Mouse (Mus musculus): ENCODE data around the gene Mpc1. TPM values are rescaled to one million over a fixed set of nuclear protein-coding genes. Genes with fewer than 3 reads are reported as not detected.

Gene Mpc1
- polyA plus RNA-seq, 1 experiment from 2014 or later: 353 TPM

DNA sequence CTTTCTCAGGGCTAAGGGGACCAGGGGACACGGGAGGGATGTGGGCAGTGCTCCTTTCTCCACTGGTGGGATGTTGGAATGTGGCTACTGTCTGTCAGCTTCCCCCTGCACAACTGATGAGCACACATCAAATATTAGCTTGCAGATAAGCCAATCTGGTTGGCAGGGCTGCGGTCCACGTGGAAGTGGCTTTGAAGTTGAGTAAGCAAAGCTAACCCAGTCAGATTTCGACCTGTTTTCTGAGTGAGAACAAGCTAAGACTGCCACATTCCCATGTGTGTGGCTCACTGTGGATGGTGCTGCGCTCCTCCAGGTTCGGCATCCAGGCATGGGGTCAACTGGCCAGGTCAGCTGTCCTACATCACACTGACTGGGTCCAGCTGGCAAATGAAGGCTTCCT, 9.8 kb upstream of the Mpc1 start:
- H3K9me3 ChIP-seq (replicated peaks; ENCODE audit: control insufficient read depth, low read length): no peaks in the 10 kb centered on the region
- 47% methylated on average over 6 of the region's 6 CpGs for WGBS
- peaks cover 2% of the 10 kb centered on the region; the same call in 1 of the 2 replicates for H3K27me3 ChIP-seq (ENCODE audit: control insufficient read depth, insufficient read depth, low read length)
- H3K9ac ChIP-seq (ENCODE audit: low read length): no peak overlapping the region
- peaks cover 3% of the 10 kb centered on the region; the same call in 1 of the 2 replicates for H3K4me1 ChIP-seq (ENCODE audit: control insufficient read depth, insufficient read depth, low read length)
- H3K4me3 ChIP-seq (ENCODE audit: low read length): no peak overlapping the region
- no peak overlapping the region for H3K4me2 ChIP-seq (ENCODE audit: low read depth, low read length)
- no peak for ATAC-seq (replicated peaks; ENCODE audit: extremely low read depth, insufficient read depth, low FRiP score)
- H3K36me3 ChIP-seq (ENCODE audit: control insufficient read depth, insufficient read depth): no peaks in the 10 kb centered on the region
- H3K27ac ChIP-seq (ENCODE audit: low read length): no peak overlapping the region

DNA sequence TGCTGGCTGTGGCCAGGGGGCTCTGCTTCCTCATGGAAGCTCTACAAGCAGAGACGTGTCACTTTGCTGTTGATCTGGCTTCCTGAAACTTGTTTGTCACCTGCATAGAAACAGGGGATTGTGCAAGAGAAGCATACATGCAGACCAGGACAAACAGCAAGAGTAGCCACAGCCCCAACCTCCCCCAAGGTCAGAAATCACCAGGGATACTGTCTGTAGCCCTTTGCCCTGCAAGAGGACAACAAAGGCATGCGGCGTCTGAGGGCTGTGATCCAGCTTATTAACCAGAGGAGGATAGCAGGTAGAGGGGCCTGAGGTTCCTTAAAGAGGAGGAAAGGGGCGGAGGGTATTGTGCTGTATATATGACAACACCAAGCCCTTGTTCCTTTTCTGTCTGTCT, 6.6 kb upstream of the Mpc1 start:
- ATAC-seq (replicated peaks; ENCODE audit: extremely low read depth, insufficient read depth, low FRiP score): no peak

DNA sequence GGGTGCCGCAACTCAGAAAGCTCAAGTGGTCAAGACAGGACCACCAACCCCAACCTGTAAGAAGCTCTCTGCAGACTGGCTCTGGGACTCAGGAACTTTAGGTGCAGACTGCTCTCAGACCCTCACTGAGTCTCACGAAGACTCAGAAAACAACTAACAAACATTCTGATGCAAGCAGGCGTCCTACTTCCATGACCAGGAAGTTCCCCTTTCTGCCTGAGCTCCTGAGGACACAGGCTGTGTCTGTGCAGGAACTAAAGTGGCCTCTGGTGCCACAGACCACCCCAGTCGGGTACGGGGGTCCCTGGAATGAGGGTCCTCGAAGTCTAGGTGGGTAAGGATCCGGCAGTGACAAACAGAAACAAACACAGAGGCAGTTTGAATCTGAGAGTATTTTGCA, 6.0 kb upstream of the Mpc1 start:
- Histone ChIP-seq H3K27ac (ENCODE audit: low read length) (no peak overlapping the region), H3K36me3 (ENCODE audit: control insufficient read depth, insufficient read depth) (no peaks in the 10 kb centered on the region), H3K4me2 (ENCODE audit: low read depth, low read length) (no peak overlapping the region), H3K4me3 (ENCODE audit: low read length) (no peak overlapping the region), H3K9ac (ENCODE audit: low read length) (no peak overlapping the region), H3K9me3 (replicated peaks; ENCODE audit: control insufficient read depth, low read length) (no peaks in the 10 kb centered on the region), H3K27me3 (ENCODE audit: control insufficient read depth, insufficient read depth, low read length) (peaks cover 2% of the 10 kb centered on the region; the same call in 1 of the 2 replicates), H3K4me1 (ENCODE audit: control insufficient read depth, insufficient read depth, low read length) (no peaks in the 10 kb centered on the region; the same call in 1 of the 2 replicates)
- no peak for ATAC-seq (replicated peaks; ENCODE audit: extremely low read depth, insufficient read depth, low FRiP score)
- 72% methylated on average over 7 of the region's 7 CpGs for WGBS

More for the DNA sequence above, 6.6 kb upstream of the Mpc1 start:
- H3K4me2 ChIP-seq (ENCODE audit: low read depth, low read length): no peak overlapping the region
- no peak overlapping the region for H3K4me3 ChIP-seq (ENCODE audit: low read length)
- H3K36me3 ChIP-seq (ENCODE audit: control insufficient read depth, insufficient read depth): no peaks in the 10 kb centered on the region
- no peak overlapping the region for H3K27ac ChIP-seq (ENCODE audit: low read length)
- 68% methylated on average over 4 of the region's 4 CpGs for WGBS
- H3K9ac ChIP-seq (ENCODE audit: low read length): no peak overlapping the region
- H3K9me3 ChIP-seq (replicated peaks; ENCODE audit: control insufficient read depth, low read length): no peaks in the 10 kb centered on the region
- peaks cover 3% of the 10 kb centered on the region; the same call in 1 of the 2 replicates for H3K4me1 ChIP-seq (ENCODE audit: control insufficient read depth, insufficient read depth, low read length)
- H3K27me3 ChIP-seq (ENCODE audit: control insufficient read depth, insufficient read depth, low read length): peaks cover 2% of the 10 kb centered on the region; the same call in 1 of the 2 replicates

DNA sequence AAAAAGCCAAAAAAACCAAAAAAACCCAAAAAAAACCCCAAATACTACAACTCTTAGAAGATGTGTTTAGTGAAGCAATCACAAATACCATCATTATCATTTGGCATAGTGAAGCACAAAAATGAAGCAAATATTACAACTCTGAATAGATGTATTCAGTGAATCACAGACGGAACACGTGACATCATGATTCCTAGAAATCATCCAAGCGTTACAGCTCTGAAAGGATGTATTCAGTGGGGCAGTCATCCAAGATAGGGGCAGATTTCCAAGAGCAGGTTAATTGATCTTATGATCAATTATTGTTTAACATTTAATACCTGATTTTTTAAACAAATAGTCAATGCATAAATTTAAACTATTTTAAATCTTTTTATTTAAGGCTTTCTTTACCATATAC, 5.4 kb upstream of the Mpc1 start:
- H3K9ac ChIP-seq (ENCODE audit: low read length): no peak overlapping the region
- no peak overlapping the region for H3K4me3 ChIP-seq (ENCODE audit: low read length)
- no peak overlapping the region for H3K27ac ChIP-seq (ENCODE audit: low read length)
- H3K4me2 ChIP-seq (ENCODE audit: low read depth, low read length): no peak overlapping the region
- no peaks in the 10 kb centered on the region for H3K9me3 ChIP-seq (replicated peaks; ENCODE audit: control insufficient read depth, low read length)
- no peaks in the 10 kb centered on the region for H3K36me3 ChIP-seq (ENCODE audit: control insufficient read depth, insufficient read depth)
- WGBS: 89% methylated on average over 3 of the region's 3 CpGs
- ATAC-seq (replicated peaks; ENCODE audit: extremely low read depth, insufficient read depth, low FRiP score): no peak
- peaks cover 2% of the 10 kb centered on the region; the same call in 1 of the 2 replicates for H3K27me3 ChIP-seq (ENCODE audit: control insufficient read depth, insufficient read depth, low read length)
- no peaks in the 10 kb centered on the region for H3K4me1 ChIP-seq (ENCODE audit: control insufficient read depth, insufficient read depth, low read length)

DNA sequence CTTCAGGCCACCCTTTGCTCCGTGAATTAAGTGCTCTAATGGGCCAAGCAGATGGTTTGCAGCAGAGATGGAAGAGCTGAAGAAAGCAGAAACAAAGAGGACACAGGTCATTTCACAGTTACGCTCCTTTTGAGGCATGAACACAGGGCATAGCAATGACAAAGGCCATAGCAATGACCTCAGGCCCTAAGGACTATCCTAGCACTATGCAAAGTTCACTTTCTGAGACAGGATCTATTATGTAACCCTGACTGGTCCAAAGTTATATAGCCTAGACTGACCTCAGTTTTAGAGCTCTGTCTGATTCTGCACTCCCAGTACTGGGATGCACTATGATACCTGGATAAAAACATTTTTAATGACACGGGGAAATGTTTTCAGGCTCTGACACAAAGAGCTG, 4.3 kb upstream of the Mpc1 start:
- WGBS: 76% methylated on average over 3 of the region's 3 CpGs
- Histone ChIP-seq H3K27ac (ENCODE audit: low read length) (no peak overlapping the region), H3K27me3 (ENCODE audit: control insufficient read depth, insufficient read depth, low read length) (peaks cover 2% of the 10 kb centered on the region; the same call in 1 of the 2 replicates)

DNA sequence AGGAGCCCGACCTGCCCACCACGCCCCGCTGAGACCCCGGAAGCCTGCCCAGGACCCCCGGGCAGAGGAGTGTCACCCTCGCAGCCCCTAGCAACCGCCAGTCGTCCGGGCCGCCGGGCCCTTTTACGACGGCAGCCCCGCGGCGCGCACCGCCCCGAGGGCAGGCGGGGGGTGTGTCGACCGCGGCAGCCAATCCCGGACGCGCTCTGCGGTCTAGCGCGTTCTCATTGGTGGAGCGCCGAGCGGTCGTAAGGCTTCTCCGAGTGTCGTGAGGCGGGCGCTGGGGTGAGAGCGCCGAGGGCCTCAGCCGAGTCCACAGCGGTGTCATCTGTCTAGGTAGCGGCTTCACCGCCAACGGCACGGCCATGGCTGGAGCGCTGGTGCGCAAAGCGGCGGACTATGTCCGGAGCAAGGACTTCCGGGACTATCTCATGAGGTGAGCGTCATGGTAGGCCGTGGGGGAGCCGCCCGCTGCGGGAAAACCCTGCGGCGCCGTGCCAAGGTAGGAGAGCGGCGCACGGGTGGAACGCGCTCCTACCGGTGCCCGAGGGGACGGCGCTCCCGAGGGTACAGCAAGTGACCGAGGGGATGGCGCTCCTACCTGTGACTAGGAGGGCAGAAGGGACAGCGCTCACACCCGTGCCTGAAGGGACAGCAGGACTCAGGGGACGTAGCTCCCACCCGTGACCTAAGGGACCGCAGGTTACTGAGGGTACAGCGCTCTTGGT, 986 bp downstream of the Mpc1 start:
- H3K4me1 ChIP-seq (ENCODE audit: control insufficient read depth, insufficient read depth, low read length): peaks cover 8% of the 10 kb centered on the region
- peak overlapping the region; percentile 94 for H3K9ac ChIP-seq (ENCODE audit: low read length)
- no peaks in the 10 kb centered on the region for H3K36me3 ChIP-seq (ENCODE audit: control insufficient read depth, insufficient read depth)
- H3K9me3 ChIP-seq (replicated peaks; ENCODE audit: control insufficient read depth, low read length): no peaks in the 10 kb centered on the region
- H3K27ac ChIP-seq (ENCODE audit: low read length): peak overlapping the region; percentile 100
- no peaks in the 10 kb centered on the region for H3K27me3 ChIP-seq (ENCODE audit: control insufficient read depth, insufficient read depth, low read length)
- peak overlapping the region; percentile 95 for H3K4me2 ChIP-seq (ENCODE audit: low read depth, low read length)
- ATAC-seq (replicated peaks; ENCODE audit: extremely low read depth, insufficient read depth, low FRiP score): peak; percentile 97
- WGBS: under 1% methylated on average over 77 of the region's 77 CpGs
- H3K4me3 ChIP-seq (ENCODE audit: low read length): peak overlapping the region; percentile 94

More for the DNA sequence above, 4.3 kb upstream of the Mpc1 start:
- H3K4me1 ChIP-seq (ENCODE audit: control insufficient read depth, insufficient read depth, low read length): no peaks in the 10 kb centered on the region
- H3K9ac ChIP-seq (ENCODE audit: low read length): no peak overlapping the region
- no peak overlapping the region for H3K4me3 ChIP-seq (ENCODE audit: low read length)
- no peaks in the 10 kb centered on the region for H3K36me3 ChIP-seq (ENCODE audit: control insufficient read depth, insufficient read depth)
- no peak for ATAC-seq (replicated peaks; ENCODE audit: extremely low read depth, insufficient read depth, low FRiP score)
- H3K9me3 ChIP-seq (replicated peaks; ENCODE audit: control insufficient read depth, low read length): no peaks in the 10 kb centered on the region
- H3K4me2 ChIP-seq (ENCODE audit: low read depth, low read length): no peak overlapping the region

DNA sequence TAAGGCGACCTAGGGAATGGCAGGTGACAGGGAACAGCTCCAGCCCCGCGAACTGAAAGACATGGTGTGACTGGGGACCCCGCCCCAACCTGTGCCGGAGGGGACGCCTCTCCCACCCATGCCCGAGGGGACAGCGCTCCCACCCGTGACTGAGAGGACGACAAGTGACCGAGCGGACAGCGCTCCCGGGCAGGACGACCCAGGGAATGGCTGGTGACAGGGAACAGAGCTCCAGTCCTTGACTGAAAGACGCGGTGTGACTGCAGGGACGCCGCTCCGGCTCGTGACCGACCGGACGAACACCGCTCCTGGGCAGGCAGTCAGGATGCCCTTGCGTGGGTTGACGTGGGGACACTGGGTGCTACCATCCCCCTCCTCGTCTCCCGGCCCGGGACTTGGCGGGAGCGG, 1.6 kb downstream of the Mpc1 start:
- peak overlapping the region; percentile 94 for H3K9ac ChIP-seq (ENCODE audit: low read length)
- 0 out of 2 replicates have a peak, but pooled peaks have one; percentile 0 for ATAC-seq (replicated peaks; ENCODE audit: extremely low read depth, insufficient read depth, low FRiP score)
- H3K4me2 ChIP-seq (ENCODE audit: low read depth, low read length): peak overlapping the region; percentile 95
- H3K36me3 ChIP-seq (ENCODE audit: control insufficient read depth, insufficient read depth): peaks cover 4% of the 10 kb centered on the region
- WGBS: 0% methylated on average over 32 of the region's 32 CpGs
- peak overlapping the region; percentile 94 for H3K4me3 ChIP-seq (ENCODE audit: low read length)
- peaks cover 8% of the 10 kb centered on the region for H3K4me1 ChIP-seq (ENCODE audit: control insufficient read depth, insufficient read depth, low read length)
- no peaks in the 10 kb centered on the region for H3K27me3 ChIP-seq (ENCODE audit: control insufficient read depth, insufficient read depth, low read length)
- peaks cover 1% of the 10 kb centered on the region for H3K9me3 ChIP-seq (replicated peaks; ENCODE audit: control insufficient read depth, low read length)
- peak overlapping the region; percentile 100 for H3K27ac ChIP-seq (ENCODE audit: low read length)

DNA sequence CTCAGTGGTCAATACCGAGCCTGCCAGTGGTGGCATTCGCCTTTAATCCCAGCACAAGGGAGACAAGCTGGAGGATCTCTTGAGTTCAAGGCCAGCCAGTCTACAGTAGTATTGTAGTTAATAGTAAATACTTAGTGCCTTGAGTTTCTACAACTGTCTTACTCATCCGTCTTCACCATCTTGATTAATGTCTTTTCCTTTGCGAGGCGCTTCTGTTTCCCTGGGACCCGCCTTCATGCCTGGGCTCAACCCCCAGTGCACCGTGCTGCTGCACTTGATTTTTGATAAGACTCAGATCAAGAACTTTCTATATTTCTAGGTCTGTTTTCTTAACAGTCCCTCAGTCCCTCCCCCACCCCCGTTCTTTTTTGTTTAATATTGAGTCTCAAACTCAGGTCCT, 2.4 kb downstream of the Mpc1 start:
- 40% methylated on average over 8 of the region's 8 CpGs for WGBS
- peaks cover 10% of the 10 kb centered on the region for H3K36me3 ChIP-seq (ENCODE audit: control insufficient read depth, insufficient read depth)
- peak overlapping the region; percentile 95 for H3K4me2 ChIP-seq (ENCODE audit: low read depth, low read length)
- H3K9me3 ChIP-seq (replicated peaks; ENCODE audit: control insufficient read depth, low read length): peaks cover 4% of the 10 kb centered on the region
- ATAC-seq (replicated peaks; ENCODE audit: extremely low read depth, insufficient read depth, low FRiP score): no peak
- no peak overlapping the region for H3K27ac ChIP-seq (ENCODE audit: low read length)
- peak overlapping the region; percentile 94 for H3K9ac ChIP-seq (ENCODE audit: low read length)
- peak overlapping the region; percentile 94 for H3K4me3 ChIP-seq (ENCODE audit: low read length)
- H3K27me3 ChIP-seq (ENCODE audit: control insufficient read depth, insufficient read depth, low read length): no peaks in the 10 kb centered on the region
- H3K4me1 ChIP-seq (ENCODE audit: control insufficient read depth, insufficient read depth, low read length): peaks cover 8% of the 10 kb centered on the region

DNA sequence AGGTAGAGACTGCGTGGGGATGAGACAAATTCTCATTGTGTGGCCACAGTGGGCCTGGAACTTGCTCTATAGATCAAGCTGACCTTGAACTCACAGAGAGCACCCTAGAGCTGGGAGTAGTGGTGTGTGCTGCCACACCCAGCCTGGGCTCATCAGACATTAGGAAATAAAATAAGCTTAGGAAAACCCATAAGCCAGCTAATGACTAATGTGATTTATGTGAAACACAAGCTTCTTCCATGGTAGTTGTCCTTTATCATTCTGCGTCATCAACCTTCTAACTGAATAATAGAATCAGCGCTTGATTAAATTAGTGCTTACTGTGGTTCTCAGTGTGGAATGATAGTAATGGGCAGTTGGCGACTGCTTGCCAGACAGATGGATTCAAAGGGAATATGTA, 4.3 kb downstream of the Mpc1 start:
- no peaks in the 10 kb centered on the region for H3K27me3 ChIP-seq (ENCODE audit: control insufficient read depth, insufficient read depth, low read length)
- peaks cover 13% of the 10 kb centered on the region for H3K36me3 ChIP-seq (ENCODE audit: control insufficient read depth, insufficient read depth)
- H3K4me1 ChIP-seq (ENCODE audit: control insufficient read depth, insufficient read depth, low read length): peaks cover 8% of the 10 kb centered on the region
- ATAC-seq (replicated peaks; ENCODE audit: extremely low read depth, insufficient read depth, low FRiP score): no peak
- 87% methylated on average over 4 of the region's 4 CpGs for WGBS
- no peak overlapping the region for H3K4me2 ChIP-seq (ENCODE audit: low read depth, low read length)
- no peak overlapping the region for H3K4me3 ChIP-seq (ENCODE audit: low read length)
- no peak overlapping the region for H3K27ac ChIP-seq (ENCODE audit: low read length)
- peaks cover 4% of the 10 kb centered on the region for H3K9me3 ChIP-seq (replicated peaks; ENCODE audit: control insufficient read depth, low read length)
- no peak overlapping the region for H3K9ac ChIP-seq (ENCODE audit: low read length)

Data from heart, embryonic 16.5 days (tissue).